ENCODE assay signal across 18 mouse cellular contexts in the genomic region with DNA sequence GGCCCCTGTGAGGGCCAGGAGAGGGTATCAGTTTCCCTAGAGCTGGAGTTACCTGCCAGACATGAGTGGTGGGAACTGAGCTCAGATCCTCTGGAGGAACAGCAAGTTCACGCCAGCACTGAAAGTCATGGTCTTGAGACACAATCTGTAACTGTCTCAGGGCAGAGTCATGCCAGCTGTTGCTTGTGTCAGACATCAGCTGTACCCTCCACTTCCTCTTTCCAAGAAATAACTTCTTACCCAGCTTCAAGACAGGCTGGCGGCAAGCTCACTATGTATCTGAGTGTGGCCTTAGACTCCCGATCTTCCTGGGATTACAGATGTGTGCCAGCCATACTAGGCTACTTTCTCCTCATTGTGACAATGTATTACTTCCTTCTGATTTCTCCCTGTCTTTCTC. TPM values are rescaled to one million over a fixed set of nuclear protein-coding genes. Genes with fewer than 3 reads are reported as not detected.
DNase-seq lines count a peak whose midpoint lies in the region; ATAC-seq and TF ChIP-seq lines count a peak whose summit lies in the region.
"Had no signal": no experiment of that assay in that cellular context is flagged by ENCODE, and none has a peak within 500 bp of the region (broad histone marks: within the 10 kb centered on the region; RNA-seq: fewer than 3 reads in every experiment).

No protein-coding gene starts in this region.

- no peak for TF ChIP-seq CTCF in lung, postnatal 0 days (IDR thresholded peaks at IDR 0.05)
- TF ChIP-seq CTCF in G1E (IDR thresholded peaks at IDR 0.05; ENCODE audit: low read depth, low read length), result no peak

- no peak overlapping the region for H3K4me2 ChIP-seq in lung, postnatal 0 days (replicated peaks; ENCODE audit: low read depth, low read length)
- H3K4me2 ChIP-seq in forebrain, embryonic 16.5 days (ENCODE audit: low read length), result no peak overlapping the region
- H3K4me2 ChIP-seq: kidney, embryonic 15.5 days; liver, embryonic 12.5 days had no signal

- ATAC-seq in lung, postnatal 0 days, result peak; percentile 48
- peak; percentile 57 for ATAC-seq in G1E (ENCODE audit: extremely low read depth, insufficient number of reproducible peaks, low FRiP score, poor library complexity, severe bottlenecking)
- ATAC-seq in forebrain, embryonic 16.5 days, result no peak
- ATAC-seq in frontal cortex, adult (ENCODE audit: low TSS enrichment), result no peak
- ATAC-seq: inflammation-experienced regulatory T-cells, adult 6 months; liver, embryonic 12.5 days had no signal

- no peak overlapping the region for H3K4me3 ChIP-seq in lung, postnatal 0 days (ENCODE audit: low read depth, low read length)
- H3K4me3 ChIP-seq in G1E (ENCODE audit: low read depth, low read length), result no peak overlapping the region
- no peak overlapping the region for H3K4me3 ChIP-seq in forebrain, embryonic 16.5 days (replicated peaks; ENCODE audit: low read length)
- H3K4me3 ChIP-seq: heart, embryonic 10.5 days; kidney, embryonic 15.5 days; liver, embryonic 12.5 days; midbrain, embryonic 10.5 days had no signal

- WGBS in lung, postnatal 0 days, result 75% methylated on average over 3 of the region's 3 CpGs
- WGBS in forebrain, embryonic 16.5 days, result 92% methylated on average over 3 of the region's 3 CpGs

- H3K4me1 ChIP-seq in lung, postnatal 0 days (ENCODE audit: insufficient read depth, low read depth, low read length), result no peaks in the 10 kb centered on the region
- peaks cover 8% of the 10 kb centered on the region for H3K4me1 ChIP-seq in G1E (ENCODE audit: insufficient read depth, low read depth, low read length)
- H3K4me1 ChIP-seq in forebrain, embryonic 16.5 days (replicated peaks; ENCODE audit: control insufficient read depth, insufficient read depth, low read length), result no peaks in the 10 kb centered on the region
- H3K4me1 ChIP-seq: heart, embryonic 10.5 days; liver, embryonic 12.5 days had no signal

- H3K9me3 ChIP-seq in lung, postnatal 0 days (ENCODE audit: low read length), result no peaks in the 10 kb centered on the region
- H3K9me3 ChIP-seq in G1E (replicated peaks), result no peaks in the 10 kb centered on the region
- H3K9me3 ChIP-seq in forebrain, embryonic 16.5 days (ENCODE audit: control insufficient read depth, low read length), result no peaks in the 10 kb centered on the region
- H3K9me3 ChIP-seq: heart, embryonic 10.5 days; kidney, embryonic 15.5 days; liver, embryonic 12.5 days; midbrain, embryonic 10.5 days had no signal

- peak; percentile 67 for DNase-seq in lung, postnatal 0 days (ENCODE audit: low spot score)
- no peak for DNase-seq in lung, postnatal 4 days
- no peak for DNase-seq in G1E (ENCODE audit: low spot score)
- peak; percentile 37 for DNase-seq in lung, postnatal 25 days (ENCODE audit: low spot score)
- peak; percentile 16 for DNase-seq in naive thymus-derived CD4-positive, alpha-beta T cell, adult 2 months (ENCODE audit: low read depth)
- DNase-seq in layer of hippocampus, adult 8-10 months (ENCODE audit: low spot score in 2 of 2), result no peak
- DNase-seq: adrenal gland, adult 2 months; cerebellum, adult 9-11 months; heart, postnatal 36 days; right cerebral cortex, postnatal 4 days had no signal

- H3K36me3 ChIP-seq in lung, postnatal 0 days (ENCODE audit: insufficient read depth, low read length), result no peaks in the 10 kb centered on the region
- no peaks in the 10 kb centered on the region for H3K36me3 ChIP-seq in G1E (replicated peaks)
- no peaks in the 10 kb centered on the region for H3K36me3 ChIP-seq in forebrain, embryonic 16.5 days (ENCODE audit: control insufficient read depth, insufficient read depth)
- H3K36me3 ChIP-seq: heart, embryonic 10.5 days; kidney, embryonic 15.5 days; liver, embryonic 12.5 days; midbrain, embryonic 10.5 days had no signal

- TF ChIP-seq EP300 in lung, postnatal 0 days (IDR thresholded peaks at IDR 0.05), result no peak

- H3K27ac ChIP-seq in lung, postnatal 0 days (ENCODE audit: low read length), result no peak overlapping the region
- no peak overlapping the region for H3K27ac ChIP-seq in forebrain, embryonic 16.5 days (ENCODE audit: low read length)
- H3K27ac ChIP-seq: heart, embryonic 10.5 days; kidney, embryonic 15.5 days; liver, embryonic 12.5 days; midbrain, embryonic 10.5 days had no signal

- H3K27me3 ChIP-seq in lung, postnatal 0 days (replicated peaks; ENCODE audit: insufficient read depth, low read length), result no peaks in the 10 kb centered on the region
- H3K27me3 ChIP-seq in G1E (ENCODE audit: insufficient read depth, low read length), result peaks cover 13% of the 10 kb centered on the region
- no peaks in the 10 kb centered on the region for H3K27me3 ChIP-seq in forebrain, embryonic 16.5 days (replicated peaks; ENCODE audit: control insufficient read depth, insufficient read depth, low read length)
- H3K27me3 ChIP-seq: liver, embryonic 12.5 days had no signal

- H3K9ac ChIP-seq in lung, postnatal 0 days (replicated peaks; ENCODE audit: low read depth), result no peak overlapping the region
- no peak overlapping the region for H3K9ac ChIP-seq in forebrain, embryonic 16.5 days (replicated peaks; ENCODE audit: low read depth, low read length)
- H3K9ac ChIP-seq: kidney, embryonic 15.5 days; liver, embryonic 12.5 days had no signal

RNA-seq across cellular contexts. Expression of a gene that starts 15.3 kb away (rescaled TPM):
- 22.9 and 23.5 TPM in 2 replicates for polyA plus RNA-seq in lung, postnatal 0 days (2015; fragmentation: Nextera tagmentation; extraction: Ambion mirVana)
- total RNA-seq in G1E (2014; fragmentation: Nextera tagmentation), result 60.5 and 61.8 TPM in 2 replicates
- total RNA-seq in G1E (2017), result 42.9 and 47.1 TPM in 2 replicates
- 0.64 and 0.68 TPM in 2 replicates for polyA plus RNA-seq in G1E (2012)
- 37.7 and 41.1 TPM in 2 replicates for polyA plus RNA-seq in forebrain, embryonic 16.5 days (2015; fragmentation: Nextera tagmentation; extraction: Ambion mirVana)
- 10 to 100 TPM; 47.4 to 52.9 (median 51.1) TPM for total RNA-seq in layer of hippocampus, adult 8-10 months (2022)

RNA-seq across cellular contexts. Expression of a gene that starts 46.1 kb away (rescaled TPM):
- 0.04 TPM in 1 of 2 replicates, not detected in the other for polyA plus RNA-seq in lung, postnatal 0 days (2015; fragmentation: Nextera tagmentation; extraction: Ambion mirVana)
- total RNA-seq in G1E (2014; fragmentation: Nextera tagmentation) (not detected in 2 replicates), G1E (2017) (0.33 TPM in 1 of 2 replicates, not detected in the other)
- polyA plus RNA-seq in G1E (2012), result not detected in 2 replicates
- 0.09 and 0.52 TPM in 2 replicates for polyA plus RNA-seq in forebrain, embryonic 16.5 days (2015; fragmentation: Nextera tagmentation; extraction: Ambion mirVana)
- 1 to 10 TPM in 1 of 4 experiments, under 1 TPM in 3; 0.18 to 1.4 (median 0.67) TPM for total RNA-seq in layer of hippocampus, adult 8-10 months (2022)
- total RNA-seq: adrenal gland, adult 2 months; heart, postnatal 36 days had no signal
- polyA plus RNA-seq: adrenal gland, adult 2 months; embryonic facial prominence, embryonic 11.5 days; heart, embryonic 10.5 days; liver, embryonic 12.5 days had no signal

Comparison
In these comparisons a context has a peak if more than half of its experiments do, and no peak if none do; other contexts are left out.
1. DNase-seq: peak in lung, postnatal 0 days (single experiment), lung, postnatal 25 days (single experiment) and naive thymus-derived CD4-positive, alpha-beta T cell, adult 2 months (single experiment); none in lung, postnatal 4 days (0 of 2), G1E (single experiment) and layer of hippocampus, adult 8-10 months (0 of 2).
2. ATAC-seq: peak in lung, postnatal 0 days (single experiment) and G1E (single experiment); none in forebrain, embryonic 16.5 days (single experiment) and frontal cortex, adult (single experiment).
3. RNA of a gene that starts 15.3 kb away (polyA plus RNA-seq): 37.7 to 41.1 TPM in forebrain, embryonic 16.5 days and 22.9 to 23.5 TPM in lung, postnatal 0 days; 0.64 to 0.68 TPM in G1E; every median in the first group is over 10 times any median in the second.